Mouse (Mus musculus) midbrain, embryonic 14.5 days (tissue): ENCODE data around the gene Lcn3. TPM values are rescaled to one million over a fixed set of nuclear protein-coding genes. Genes with fewer than 3 reads are reported as not detected.
"Not testable (repeated sequence)": the region's sequence is repeated elsewhere in the genome, so short reads cannot be mapped to it uniquely, and the experiment has no call there.

ENCODE experiments used
- ATAC-seq: fragments of 200-750 bp; cut with Nextera tagmentation; 2 replicates; pipeline ENCODE4 v1.8.0; 2017; ENCODE audit warnings: moderate number of reproducible peaks, moderate library complexity; ENCODE audit not compliant: low FRiP score, low TSS enrichment
- DNase-seq: peaks from one replicate; pipeline ENCODE4 v3.0.0-alpha.2; 2015
- H3K27ac ChIP-seq: fragments of 300-500 bp; sonication (generic); replicated peaks from 2 replicates; pipeline ENCODE4 v1.5.1; 2014; ENCODE audit warnings: mild to moderate bottlenecking, low read depth, low read length, moderate library complexity
- H3K27me3 ChIP-seq: fragments of 300-500 bp; sonication (generic); 2 replicates; pipeline ENCODE4 v1.6.1; 2014; ENCODE audit warnings: low read length, control low read depth, mixed read lengths; ENCODE audit not compliant: control insufficient read depth, insufficient read depth
- H3K36me3 ChIP-seq: fragments of 300-500 bp; sonication (generic); 2 replicates; pipeline ENCODE4 v1.6.1; 2014; ENCODE audit warnings: low read length, control low read depth; ENCODE audit not compliant: control insufficient read depth, insufficient read depth
- H3K4me1 ChIP-seq: fragments of 300-500 bp; sonication (generic); 2 replicates; pipeline ENCODE4 v1.6.1; 2014; ENCODE audit warnings: mild to moderate bottlenecking, antibody characterized with exemption, low read length, control low read depth; ENCODE audit not compliant: control insufficient read depth, insufficient read depth
- H3K4me2 ChIP-seq: fragments of 300-500 bp; sonication (generic); 2 replicates; pipeline ENCODE4 v1.6.1; 2014; ENCODE audit warnings: mild to moderate bottlenecking, low read length, moderate library complexity
- H3K4me3 ChIP-seq: fragments of 300-500 bp; sonication (generic); replicated peaks from 2 replicates; pipeline ENCODE4 v1.5.1; 2014; ENCODE audit warnings: low read depth, low read length
- H3K9ac ChIP-seq: fragments of 300-500 bp; sonication (generic); replicated peaks from 2 replicates; pipeline ENCODE4 v1.6.1; 2014; ENCODE audit warnings: mild to moderate bottlenecking, low read length, moderate library complexity
- H3K9me3 ChIP-seq: fragments of 300-500 bp; sonication (generic); 2 replicates; pipeline ENCODE4 v1.6.1; 2016; ENCODE audit warnings: low read length, control low read depth, mixed read lengths; ENCODE audit not compliant: control insufficient read depth
- WGBS: fragments of 180-500 bp; shearing (Covaris S2); extraction: QIAGEN DNeasy Blood & Tissue Kit; methylation state at CpG from one replicate; pipeline ENCODE4 v1.1.7; 2014; 5-methylcytosine and 5-hydroxymethylcytosine counted together
- polyA plus RNA-seq: library from polyadenylated mRNA; unstranded; fragments of >200 nt; fragmentation: Nextera tagmentation; extraction: Ambion mirVana; gene quantifications from 2 replicates; pipeline ENCODE4 v1.2.1, GENCODE M21; 2014

Lcn3 gene
- polyA plus RNA-seq, result not detected in 2 replicates

DNA sequence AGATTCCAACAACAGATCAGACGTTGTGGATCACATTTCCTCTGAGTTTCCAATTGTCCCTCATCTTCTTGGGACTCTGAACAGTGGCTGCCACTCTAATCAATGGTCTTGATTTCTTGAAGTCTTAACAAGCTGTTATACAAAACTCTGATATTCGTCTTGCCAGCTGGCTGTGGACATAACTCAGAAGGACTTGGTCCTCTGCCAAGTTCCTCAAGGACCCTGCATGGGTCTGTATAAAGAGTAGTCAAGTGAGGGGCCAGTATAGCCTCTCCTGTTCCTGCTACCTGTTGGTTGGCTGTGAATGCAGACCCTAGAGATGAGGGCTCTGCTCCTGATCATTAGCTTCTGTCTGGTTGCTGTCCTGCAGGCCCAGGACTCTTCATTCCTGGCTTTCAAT is at the start of gene Lcn3:
Lcn3 (plus strand) TSS at position 301 of the 400 bp plus-strand sequence.
- no peaks in the 10 kb centered on the region for H3K9me3 ChIP-seq
- no peak within 1 kb of the TSS for H3K27ac ChIP-seq
- WGBS, result 51% methylated on average over 2 of the region's 2 CpGs
- H3K9ac ChIP-seq, result no peak within 1 kb of the TSS
- H3K4me2 ChIP-seq, result no peak within 1 kb of the TSS
- no peak for DNase-seq
- no peaks in the 10 kb centered on the region for H3K36me3 ChIP-seq
- H3K4me3 ChIP-seq, result no peak within 1 kb of the TSS
- H3K27me3 ChIP-seq, result no peaks in the 10 kb centered on the region
- H3K4me1 ChIP-seq, result no peaks in the 10 kb centered on the region
- ATAC-seq, result no peak

DNA sequence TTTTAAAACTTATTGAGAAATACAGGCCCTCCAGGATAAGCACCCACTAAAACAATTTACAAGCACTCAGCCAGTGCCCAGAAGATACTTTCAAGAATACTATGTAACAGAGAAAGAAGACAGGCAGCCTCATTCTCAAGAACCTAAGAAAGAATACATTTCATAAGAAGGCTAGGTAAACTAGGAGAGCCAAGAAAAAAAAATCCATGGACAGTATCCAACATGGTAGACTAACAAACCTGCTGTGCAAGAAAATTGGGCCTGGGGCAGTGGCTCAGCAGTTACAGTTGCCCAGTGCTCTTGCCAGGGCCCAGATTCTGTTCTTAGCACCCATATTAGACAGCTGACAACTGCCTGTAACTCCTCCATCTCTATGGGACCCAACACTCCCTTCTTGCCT is 48.1 kb upstream of the Lcn3 start:
- H3K9me3 ChIP-seq, result no peaks in the 10 kb centered on the region
- no peak overlapping the region for H3K4me2 ChIP-seq
- H3K9ac ChIP-seq, result no peak overlapping the region
- no peak for ATAC-seq
- DNase-seq, result no peak
- no peaks in the 10 kb centered on the region for H3K27me3 ChIP-seq
- H3K27ac ChIP-seq, result no peak overlapping the region
- H3K36me3 ChIP-seq, result no peaks in the 10 kb centered on the region
- H3K4me3 ChIP-seq, result no peak overlapping the region
- no peaks in the 10 kb centered on the region for H3K4me1 ChIP-seq

DNA sequence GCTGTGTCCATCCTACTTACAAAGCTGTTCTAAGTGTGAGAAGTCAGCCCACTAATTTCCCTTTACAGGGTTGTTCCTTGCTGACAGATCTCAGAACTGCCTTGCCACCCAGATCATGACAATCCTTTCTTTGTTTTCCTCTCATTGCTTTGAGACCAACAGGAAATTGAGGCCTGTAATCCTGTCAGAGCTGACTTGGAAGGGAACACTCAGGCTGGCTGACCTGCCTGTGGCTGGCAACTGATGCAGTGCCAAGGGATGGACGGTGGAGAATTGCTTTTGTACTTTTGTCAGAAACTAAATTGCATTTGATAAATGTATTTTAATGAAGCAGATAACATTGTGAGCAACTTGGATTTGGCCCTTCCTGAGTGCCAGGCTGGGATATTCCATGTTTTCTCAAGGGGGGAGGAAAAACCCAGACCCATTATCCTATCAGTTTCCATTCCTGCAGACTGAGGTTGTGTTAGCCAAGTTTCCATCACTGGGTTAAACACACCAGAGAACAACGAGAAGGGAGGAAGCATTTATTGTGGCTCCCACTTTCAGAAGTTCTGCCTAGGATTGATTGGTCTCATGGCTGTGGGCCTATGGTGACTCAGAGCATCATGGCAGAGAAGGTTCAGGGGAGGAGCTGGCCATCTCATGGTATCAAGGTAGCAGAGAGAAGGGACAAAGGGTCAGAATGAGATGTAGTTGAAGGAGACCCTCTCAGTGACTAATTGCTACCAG is 32.0 kb upstream of the Lcn3 start:
- 62% methylated on average over 2 of the region's 2 CpGs for WGBS
- H3K36me3 ChIP-seq, result no peaks in the 10 kb centered on the region
- no peak overlapping the region for H3K4me3 ChIP-seq
- no peaks in the 10 kb centered on the region for H3K27me3 ChIP-seq
- H3K4me2 ChIP-seq, result no peak overlapping the region
- no peak overlapping the region for H3K9ac ChIP-seq
- no peaks in the 10 kb centered on the region for H3K9me3 ChIP-seq
- no peaks in the 10 kb centered on the region for H3K4me1 ChIP-seq
- H3K27ac ChIP-seq, result no peak overlapping the region
- no peak for DNase-seq
- no peak for ATAC-seq

DNA sequence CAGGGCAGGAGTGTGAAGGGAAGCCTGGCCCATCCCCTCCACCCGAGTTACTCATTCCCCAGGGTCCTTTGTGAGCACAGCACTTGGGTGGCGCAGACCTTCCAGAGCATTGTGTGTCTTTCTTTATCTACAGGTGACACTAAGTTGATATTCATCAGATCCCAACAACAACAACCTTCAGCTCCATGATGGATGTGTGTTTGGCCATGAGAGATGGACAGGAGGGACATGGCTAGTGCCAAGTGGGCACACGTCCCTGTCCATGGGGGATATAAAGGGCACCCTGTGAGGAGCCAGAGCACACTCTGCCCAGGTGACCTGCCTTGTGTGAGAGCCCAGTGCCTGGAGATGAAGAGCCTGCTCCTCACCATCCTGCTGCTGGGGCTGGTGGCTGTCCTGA is 28.7 kb upstream of the Lcn3 start, which contains the start of gene Obp2b:
Obp2b (plus strand) TSS at position 301 of the 400 bp plus-strand sequence.
- H3K4me2 ChIP-seq, H3K9me3 ChIP-seq, H3K4me1 ChIP-seq, H3K36me3 ChIP-seq, H3K27ac ChIP-seq, H3K9ac ChIP-seq, H3K27me3 ChIP-seq, DNase-seq, ATAC-seq, H3K4me3 ChIP-seq: not testable (repeated sequence)
- WGBS, result 82% methylated on average over 3 of the region's 3 CpGs

DNA sequence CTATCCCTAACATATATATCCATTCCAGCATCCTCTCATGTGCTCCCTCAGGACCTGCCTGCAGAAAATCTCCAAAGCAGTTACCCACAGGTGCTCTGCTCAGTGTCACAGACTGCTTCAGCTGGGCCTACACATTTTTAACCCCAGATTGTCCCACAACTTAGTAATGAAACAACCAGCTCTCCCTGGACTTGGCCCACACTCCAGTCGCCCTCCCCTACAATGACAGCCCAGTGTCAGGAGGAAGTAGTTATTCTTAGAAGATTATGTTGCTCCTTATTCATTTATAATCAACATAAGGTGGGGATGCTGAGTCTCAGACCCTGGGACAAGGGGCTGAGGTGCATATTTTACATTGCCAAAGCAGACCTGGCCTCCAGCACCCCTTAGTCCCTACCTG is 23.7 kb upstream of the Lcn3 start:
- no peaks in the 10 kb centered on the region for H3K9me3 ChIP-seq
- H3K27ac ChIP-seq, result no peak overlapping the region
- H3K4me2 ChIP-seq, result no peak overlapping the region
- no peaks in the 10 kb centered on the region for H3K27me3 ChIP-seq
- H3K4me1 ChIP-seq, result no peaks in the 10 kb centered on the region
- 77% methylated on average over 1 of the region's 1 CpGs for WGBS
- H3K36me3 ChIP-seq, result no peaks in the 10 kb centered on the region
- DNase-seq (no peak), ATAC-seq (no peak)
- H3K9ac ChIP-seq, result no peak overlapping the region
- H3K4me3 ChIP-seq, result no peak overlapping the region

DNA sequence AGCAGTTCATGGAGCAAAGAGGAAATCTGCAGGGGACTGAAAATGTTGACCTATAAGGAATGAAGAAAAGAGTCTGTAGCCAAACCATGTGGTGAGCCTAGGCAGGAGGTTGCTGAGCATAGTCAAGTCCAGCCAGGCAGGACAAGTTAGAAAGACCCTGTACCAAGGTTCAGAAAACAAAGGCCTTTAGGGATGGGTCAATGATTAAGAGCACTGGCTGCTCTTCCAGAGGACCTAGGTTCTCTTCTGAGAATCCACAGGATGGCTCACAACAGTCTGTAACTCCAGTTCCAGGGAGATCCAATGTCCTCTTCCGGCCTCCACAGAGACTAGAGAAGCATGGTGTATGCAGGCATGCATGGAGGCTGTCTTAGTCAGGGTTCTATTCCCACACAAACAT is 11.2 kb upstream of the Lcn3 start:
- Histone ChIP-seq H3K4me3 (no peak overlapping the region), H3K27ac (no peak overlapping the region), H3K36me3 (no peaks in the 10 kb centered on the region), H3K27me3 (no peaks in the 10 kb centered on the region), H3K9ac (no peak overlapping the region), H3K9me3 (no peaks in the 10 kb centered on the region), H3K4me1 (no peaks in the 10 kb centered on the region), H3K4me2 (no peak overlapping the region)
- ATAC-seq (no peak), DNase-seq (no peak)
- WGBS, result 90% methylated on average over 1 of the region's 1 CpGs

DNA sequence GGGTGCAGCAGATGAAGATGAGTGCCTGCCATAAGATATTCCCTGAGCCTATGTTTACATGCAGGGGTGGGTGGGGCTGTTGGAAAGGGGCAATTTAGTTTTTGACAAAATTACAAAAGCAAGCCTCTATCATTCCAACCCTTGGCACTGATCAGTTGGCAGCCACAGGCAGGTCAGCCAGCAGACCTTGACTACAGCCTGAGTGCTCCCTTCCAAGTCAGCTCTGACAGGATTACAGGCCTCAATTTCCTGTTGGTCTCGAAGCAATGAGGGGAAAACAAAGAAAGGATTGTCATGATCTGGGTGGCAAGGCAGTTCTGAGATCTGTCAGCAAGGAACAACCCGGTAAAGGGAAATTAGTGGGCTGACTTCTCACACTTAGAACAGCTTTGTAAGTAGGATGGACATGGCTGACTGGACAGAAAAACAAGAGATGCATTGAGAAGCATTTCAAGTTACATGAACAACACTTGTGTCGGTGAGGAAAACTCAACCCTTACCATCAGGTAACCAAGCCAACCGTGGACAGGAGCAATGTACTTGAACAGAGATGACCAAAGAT is 7.2 kb upstream of the Lcn3 start:
- no peak overlapping the region for H3K4me2 ChIP-seq
- no peak overlapping the region for H3K4me3 ChIP-seq
- WGBS, result 39% methylated on average over 4 of the region's 4 CpGs
- ATAC-seq (no peak), DNase-seq (no peak)
- H3K36me3 ChIP-seq, result no peaks in the 10 kb centered on the region
- H3K27me3 ChIP-seq, result no peaks in the 10 kb centered on the region
- no peaks in the 10 kb centered on the region for H3K9me3 ChIP-seq
- no peak overlapping the region for H3K27ac ChIP-seq
- H3K9ac ChIP-seq, result no peak overlapping the region
- H3K4me1 ChIP-seq, result no peaks in the 10 kb centered on the region

DNA sequence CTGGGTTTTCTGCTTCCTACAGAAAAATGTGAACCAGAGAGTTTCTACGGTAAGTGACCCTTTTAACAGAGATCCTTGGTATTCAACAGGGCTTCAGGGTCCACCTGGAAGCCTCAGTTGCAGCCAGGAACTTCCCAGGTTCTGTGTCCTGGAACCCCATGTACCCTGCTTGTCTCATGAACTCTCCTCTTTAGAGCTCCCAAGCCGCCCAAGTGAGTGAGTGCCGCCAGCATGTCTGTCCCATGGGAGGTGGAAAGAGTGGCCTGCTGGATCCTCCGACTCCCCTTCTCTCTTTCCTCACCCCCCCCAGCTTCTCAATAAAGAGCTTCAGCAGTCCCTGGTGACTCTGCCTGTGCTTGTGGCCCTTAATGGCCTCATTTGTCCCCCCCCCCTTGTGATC is 2.4 kb downstream of the Lcn3 start:
- ATAC-seq (no peak), DNase-seq (no peak)
- H3K4me2 ChIP-seq, result no peak overlapping the region
- H3K9me3 ChIP-seq, result no peaks in the 10 kb centered on the region
- H3K4me3 ChIP-seq, result no peak overlapping the region
- H3K9ac ChIP-seq, result no peak overlapping the region
- no peaks in the 10 kb centered on the region for H3K36me3 ChIP-seq
- H3K27ac ChIP-seq, result no peak overlapping the region
- 83% methylated on average over 4 of the region's 4 CpGs for WGBS
- no peaks in the 10 kb centered on the region for H3K27me3 ChIP-seq
- H3K4me1 ChIP-seq, result no peaks in the 10 kb centered on the region

DNA sequence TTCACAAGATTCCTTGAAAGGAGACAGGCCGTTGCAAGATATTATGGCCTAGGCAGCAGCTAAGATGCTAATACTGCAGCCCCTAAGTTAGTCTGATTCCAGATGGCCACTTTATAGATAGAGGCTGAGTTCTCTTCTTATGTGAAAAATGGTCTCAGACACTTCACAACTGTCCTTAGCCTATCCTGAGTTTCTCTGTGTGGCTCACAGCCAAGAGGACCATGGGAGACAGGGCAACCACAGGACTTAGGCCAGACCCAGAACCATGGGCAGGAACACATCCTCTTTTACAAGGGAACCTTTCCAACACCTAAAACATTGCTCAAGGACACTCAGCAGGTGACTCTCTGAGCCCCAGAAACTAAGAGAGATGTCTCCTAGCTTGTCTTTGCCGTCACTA is 8.1 kb downstream of the Lcn3 start:
- Histone ChIP-seq H3K4me3 (no peak overlapping the region), H3K36me3 (no peaks in the 10 kb centered on the region), H3K4me1 (no peaks in the 10 kb centered on the region), H3K9me3 (no peaks in the 10 kb centered on the region), H3K4me2 (no peak overlapping the region), H3K27ac (no peak overlapping the region), H3K9ac (no peak overlapping the region), H3K27me3 (no peaks in the 10 kb centered on the region)
- DNase-seq (no peak), ATAC-seq (no peak)
- WGBS, result 86% methylated on average over 2 of the region's 2 CpGs
